Mouse (Mus musculus) hindbrain, embryonic 14.5 days (tissue): ENCODE measurements around the gene Eif2s3y. TPM values are rescaled to one million over a fixed set of nuclear protein-coding genes. Genes with fewer than 3 reads are reported as not detected.

Source experiments
- ATAC-seq: fragments of 200-750 bp; cut with Nextera tagmentation; 2 replicates; pipeline ENCODE4 v1.8.0; 2017; ENCODE audit warnings: moderate number of reproducible peaks, mild to moderate bottlenecking, moderate TSS enrichment, moderate library complexity; ENCODE audit not compliant: low FRiP score
- DNase-seq: peaks from one replicate; pipeline ENCODE4 v3.0.0-alpha.2; 2015; ENCODE audit warnings: low spot score
- H3K27ac ChIP-seq: fragments of 300-500 bp; sonication (generic); 2 replicates; pipeline ENCODE4 v1.5.1; 2014; ENCODE audit warnings: mild to moderate bottlenecking, moderate library complexity
- H3K27me3 ChIP-seq: fragments of 300-500 bp; sonication (generic); 2 replicates; pipeline ENCODE4 v1.6.1; 2014; ENCODE audit warnings: mild to moderate bottlenecking, low read length, mixed read lengths; ENCODE audit not compliant: control insufficient read depth, insufficient read depth
- H3K36me3 ChIP-seq: fragments of 300-500 bp; sonication (generic); replicated peaks from 2 replicates; pipeline ENCODE4 v1.6.1; 2014; ENCODE audit not compliant: control insufficient read depth, insufficient read depth
- H3K4me1 ChIP-seq: fragments of 300-500 bp; sonication (generic); replicated peaks from 2 replicates; pipeline ENCODE4 v1.6.1; 2014; ENCODE audit warnings: antibody characterized with exemption, low read length, mixed read lengths; ENCODE audit not compliant: control insufficient read depth, insufficient read depth
- H3K4me2 ChIP-seq: fragments of 300-500 bp; sonication (generic); replicated peaks from 2 replicates; pipeline ENCODE4 v1.6.1; 2014; ENCODE audit warnings: mild to moderate bottlenecking, moderate library complexity
- H3K4me3 ChIP-seq: fragments of 300-500 bp; sonication (generic); replicated peaks from 2 replicates; pipeline ENCODE4 v1.5.1; 2014; ENCODE audit warnings: mild to moderate bottlenecking, low read length
- H3K9ac ChIP-seq: fragments of 300-500 bp; sonication (generic); 2 replicates; pipeline ENCODE4 v1.6.1; 2014
- H3K9me3 ChIP-seq: fragments of 300-500 bp; sonication (generic); 2 replicates; pipeline ENCODE4 v1.6.1; 2016; ENCODE audit warnings: low read length; ENCODE audit not compliant: control insufficient read depth
- whole genome bisulfite sequencing: fragments of 180-500 bp; shearing (Covaris S2); extraction: QIAGEN DNeasy Blood & Tissue Kit; methylation state at CpG from one replicate; pipeline ENCODE4 v1.1.7; 2014; 5-methylcytosine and 5-hydroxymethylcytosine counted together
- microRNA-seq: library from miRNA; unstranded; fragments of <30 nt; microRNA quantifications from one replicate; pipeline ENCODE4, GENCODE M21; 2016
- polyA plus RNA-seq: library from polyadenylated mRNA; unstranded; fragments of >200 nt; fragmentation: Nextera tagmentation; extraction: Ambion mirVana; gene quantifications from 2 replicates; pipeline ENCODE4 v1.2.1, GENCODE M21; 2014

The Eif2s3y gene
- polyA plus RNA-seq: 56.2 and 77.2 TPM in 2 replicates

GRCm38 (mm10) chrY:1009882-1010751, at the start of gene Eif2s3y:
Gene Eif2s3y, plus strand, starts transcription at chrY:1010543.
- 27% methylated on average over 24 of the region's 31 CpGs for WGBS
- peak within 1 kb of the TSS; percentile 26; the same call in 1 of the 2 replicates for H3K27ac ChIP-seq
- peak within 1 kb of the TSS; percentile 34 for H3K9ac ChIP-seq

More at GRCm38 (mm10) chrY:1009882-1010751, at the start of gene Eif2s3y:
- peak within 1 kb of the TSS; percentile 31 for H3K4me2 ChIP-seq
- DNase-seq: peak; percentile 69
- no peaks in the 10 kb centered on the region for H3K36me3 ChIP-seq
- no peaks in the 10 kb centered on the region for H3K27me3 ChIP-seq
- H3K4me3 ChIP-seq: peak within 1 kb of the TSS; percentile 38
- no peaks in the 10 kb centered on the region for H3K4me1 ChIP-seq
- H3K9me3 ChIP-seq: no peaks in the 10 kb centered on the region
- peak; percentile 92 for ATAC-seq

Small RNA genes lying within 50 kb of the gene (microRNA-seq; reads per million reads assigned to microRNA genes)
- not detected for gene Gm47281

Other genes with a start within 250 kb of the Eif2s3y start
- not detected in 2 replicates for gene Zfy1, start 213.1 kb upstream of the Eif2s3y start, polyA plus RNA-seq
- gene Uba1y, start 191.9 kb upstream of the Eif2s3y start, polyA plus RNA-seq: 0.17 and 0.30 TPM in 2 replicates
- gene Kdm5d, start 112.8 kb upstream of the Eif2s3y start, polyA plus RNA-seq: 22.0 and 22.2 TPM in 2 replicates
- gene Uty, start 235.2 kb downstream of the Eif2s3y start, polyA plus RNA-seq: 16.8 and 18.7 TPM in 2 replicates